Mouse (Mus musculus): ENCODE data around the gene Rnase9.

DNA sequence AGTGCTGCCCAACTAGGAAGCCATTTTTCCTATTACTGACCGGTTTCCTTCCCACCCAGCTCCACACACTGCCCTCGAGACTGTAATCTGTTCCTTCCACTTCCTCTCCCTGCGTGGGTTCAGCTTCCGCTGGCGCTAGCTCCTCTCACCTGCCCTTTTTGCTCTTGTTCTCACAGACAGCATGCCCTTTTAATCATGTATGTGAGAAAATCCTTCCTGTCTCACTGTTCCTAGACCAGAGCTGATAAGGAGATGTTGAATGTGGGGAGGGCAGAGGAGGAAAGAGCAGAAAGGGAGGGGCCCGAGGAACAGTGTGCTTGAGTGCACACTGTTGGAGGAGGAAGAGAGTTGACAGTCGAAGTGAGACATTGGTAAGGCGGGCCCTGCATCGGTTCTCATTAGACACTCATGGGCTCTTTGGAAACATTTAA, 15.7 kb upstream of the Rnase9 start, which contains the start of gene Rnase12:
- TF ChIP-seq ZC3H11A (IDR thresholded peaks at IDR 0.05; ENCODE audit: borderline replicate concordance, low read depth, low read length) (no peak), CHD2 (IDR thresholded peaks at IDR 0.05; ENCODE audit: low read depth, low read length) (no peak)

Data from ES-E14 (cell line).